Mouse (Mus musculus) lung, embryonic 14.5 days (tissue): ENCODE results near the gene Smarcd2. TPM values are rescaled to one million over a fixed set of nuclear protein-coding genes. Genes with fewer than 3 reads are reported as not detected.
"Not testable (repeated sequence)": the region's sequence is repeated elsewhere in the genome, so short reads cannot be mapped to it uniquely, and the experiment has no call there.

Experiments
- ATAC-seq: fragments of 200-750 bp; cut with Nextera tagmentation; 2 replicates; pipeline ENCODE4 v1.8.0; 2017; ENCODE audit warnings: mild to moderate bottlenecking, moderate TSS enrichment, moderate library complexity; ENCODE audit not compliant: insufficient read depth
- DNase-seq: peaks from one replicate; pipeline ENCODE4 v3.0.0-alpha.2; 2015
- H3K27ac ChIP-seq: fragments of 300-500 bp; sonication (generic); 2 replicates; pipeline ENCODE4 v1.5.1; 2014; ENCODE audit warnings: low read depth, mild to moderate bottlenecking, moderate library complexity
- H3K27me3 ChIP-seq: fragments of 300-500 bp; sonication (generic); 2 replicates; pipeline ENCODE4 v1.6.1; 2014; ENCODE audit warnings: low read length, control low read depth; ENCODE audit not compliant: insufficient read depth
- H3K36me3 ChIP-seq: fragments of 300-500 bp; sonication (generic); 2 replicates; pipeline ENCODE4 v1.6.1; 2014; ENCODE audit warnings: control low read depth; ENCODE audit not compliant: insufficient read depth
- H3K4me1 ChIP-seq: fragments of 300-500 bp; sonication (generic); 2 replicates; pipeline ENCODE4 v1.6.1; 2014; ENCODE audit warnings: antibody characterized with exemption, control low read depth; ENCODE audit not compliant: insufficient read depth
- H3K4me2 ChIP-seq: fragments of 300-500 bp; sonication (generic); 2 replicates; pipeline ENCODE4 v1.6.1; 2014; ENCODE audit warnings: mild to moderate bottlenecking
- H3K4me3 ChIP-seq: fragments of 300-500 bp; sonication (generic); 2 replicates; pipeline ENCODE4 v1.5.1; 2014; ENCODE audit warnings: low read depth, low read length
- H3K9ac ChIP-seq: fragments of 300-500 bp; sonication (generic); 2 replicates; pipeline ENCODE4 v1.6.1; 2014
- H3K9me3 ChIP-seq: fragments of 300-500 bp; sonication (generic); 2 replicates; pipeline ENCODE4 v1.6.1; 2016; ENCODE audit warnings: low read depth, low read length, control low read depth
- CTCF ChIP-seq: IDR thresholded peaks from 2 replicates; pipeline ENCODE4 v1.5.1; 2016; ENCODE audit warnings: antibody characterized with exemption, low read depth
- WGBS: fragments of 180-500 bp; shearing (Covaris S2); extraction: QIAGEN DNeasy Blood & Tissue Kit; methylation state at CpG from one replicate; pipeline ENCODE4 v1.1.7; 2014; 5-methylcytosine and 5-hydroxymethylcytosine counted together
- polyA plus RNA-seq: library from polyadenylated mRNA; unstranded; fragments of >200 nt; fragmentation: Nextera tagmentation; extraction: Ambion mirVana; gene quantifications from 2 replicates; pipeline ENCODE4 v1.2.1, GENCODE M21; 2014

Gene Smarcd2
- polyA plus RNA-seq, 1 experiment from 2014 or later = 91.0 TPM

DNA sequence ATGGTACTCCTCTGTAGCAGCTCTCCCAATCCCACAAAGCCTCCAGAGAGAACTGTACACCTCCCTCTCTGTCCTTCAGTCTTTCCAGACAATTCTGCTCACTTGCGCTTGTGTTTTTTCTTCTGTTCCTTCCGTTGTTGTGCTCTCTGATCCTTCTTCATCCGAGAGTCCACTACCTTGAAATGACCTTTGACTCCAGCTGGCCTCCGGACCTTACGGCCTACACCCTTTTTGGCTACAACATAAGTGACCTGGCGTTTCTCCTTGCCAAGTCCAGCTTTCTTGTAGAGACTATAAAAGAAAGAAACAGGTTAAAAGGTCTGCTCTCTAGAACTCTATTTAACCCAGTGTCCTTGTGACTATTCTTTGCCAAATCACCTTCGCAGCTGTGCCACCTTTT lies 23.4 kb downstream of the Smarcd2 start:
- ATAC-seq (no peak), DNase-seq (no peak)
- Histone ChIP-seq H3K4me3 (no peak overlapping the region), H3K27me3 (no peaks in the 10 kb centered on the region), H3K36me3 (peaks cover 96% of the 10 kb centered on the region), H3K9ac (no peak overlapping the region), H3K4me2 (no peak overlapping the region), H3K27ac (no peak overlapping the region), H3K9me3 (peaks cover 5% of the 10 kb centered on the region; the same call in 1 of the 2 replicates), H3K4me1 (no peaks in the 10 kb centered on the region)
- 81% methylated on average over 7 of the region's 7 CpGs for WGBS
- TF ChIP-seq CTCF = no peak

DNA sequence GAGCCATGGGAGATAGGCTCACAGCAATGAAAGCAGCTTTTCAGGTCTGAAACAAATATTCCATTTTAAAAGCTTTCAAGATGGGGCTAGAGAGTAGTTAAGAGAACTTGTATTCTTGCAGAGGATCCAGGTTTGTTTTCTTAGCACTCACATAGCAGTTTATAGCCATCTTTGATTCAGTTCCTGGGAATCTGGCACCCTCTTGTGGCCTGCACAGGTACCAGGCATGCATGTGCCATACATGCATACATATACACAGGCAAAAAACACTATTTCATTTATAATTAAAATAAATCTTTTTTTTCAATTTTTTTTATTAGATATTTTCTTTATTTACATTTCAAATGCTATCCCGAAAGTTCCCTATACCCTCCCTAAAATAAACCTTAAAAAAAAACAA lies 25.9 kb downstream of the Smarcd2 start:
- ATAC-seq = no peak
- peak; percentile 42 for TF ChIP-seq CTCF
- no peaks in the 10 kb centered on the region for H3K4me1 ChIP-seq
- no peak overlapping the region for H3K4me3 ChIP-seq
- DNase-seq = peak; percentile 44
- no peak overlapping the region for H3K27ac ChIP-seq
- H3K9me3 ChIP-seq = peaks cover 5% of the 10 kb centered on the region; the same call in 1 of the 2 replicates
- no peak overlapping the region for H3K9ac ChIP-seq
- H3K27me3 ChIP-seq = no peaks in the 10 kb centered on the region
- whole genome bisulfite sequencing = 83% methylated on average over 1 of the region's 1 CpGs
- peaks cover 99% of the 10 kb centered on the region for H3K36me3 ChIP-seq
- H3K4me2 ChIP-seq = no peak overlapping the region

DNA sequence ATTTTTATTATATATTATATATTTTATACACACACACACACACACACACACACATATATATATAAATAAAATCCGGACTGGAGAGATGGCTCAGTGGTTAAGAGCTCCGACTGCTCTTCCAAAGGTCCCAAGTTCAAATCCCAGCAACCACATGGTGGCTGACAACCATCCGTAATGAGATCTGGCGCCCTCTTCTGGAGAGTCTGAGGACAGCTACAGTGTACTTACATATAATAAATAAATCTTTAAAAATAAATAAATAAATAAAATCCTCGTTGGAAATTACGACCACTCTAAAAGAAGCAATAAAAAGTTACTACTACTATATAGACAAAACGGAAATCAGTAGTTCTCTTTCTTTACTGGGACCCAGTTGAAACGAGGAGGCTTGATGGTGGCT lies 38.8 kb downstream of the Smarcd2 start:
- H3K4me3 ChIP-seq, H3K27me3 ChIP-seq, H3K4me1 ChIP-seq, DNase-seq, ATAC-seq, H3K4me2 ChIP-seq, H3K9ac ChIP-seq, H3K9me3 ChIP-seq, H3K27ac ChIP-seq: not testable (repeated sequence)
- 73% methylated on average over 8 of the region's 8 CpGs for WGBS
- peaks cover 81% of the 10 kb centered on the region for H3K36me3 ChIP-seq
- TF ChIP-seq CTCF = 0 out of 2 replicates have a peak, but pooled peaks have one; percentile 17

DNA sequence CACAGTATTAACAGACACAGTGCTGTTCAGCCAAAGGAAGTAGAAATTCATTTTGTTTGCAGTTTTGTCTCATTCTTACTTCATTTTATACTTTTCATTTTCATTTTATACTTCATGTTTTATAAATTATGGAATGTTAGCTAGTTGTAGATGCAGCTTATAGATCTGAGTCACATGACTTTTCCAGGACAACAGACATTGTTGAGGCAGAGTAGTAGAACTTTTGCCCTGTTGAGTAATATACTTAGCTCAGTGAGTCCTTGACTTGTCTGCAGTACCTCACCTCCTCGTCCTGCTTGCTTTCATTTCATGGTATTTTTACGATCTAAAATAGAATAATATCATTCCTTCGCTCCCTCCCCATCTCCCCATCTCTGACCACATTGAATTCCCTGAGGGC lies 52.2 kb downstream of the Smarcd2 start:
- Histone ChIP-seq H3K4me1 (peaks cover 9% of the 10 kb centered on the region), H3K9me3 (no peaks in the 10 kb centered on the region), H3K9ac (no peak overlapping the region), H3K36me3 (peaks cover 21% of the 10 kb centered on the region), H3K27ac (no peak overlapping the region), H3K27me3 (no peaks in the 10 kb centered on the region), H3K4me3 (no peak overlapping the region), H3K4me2 (no peak overlapping the region)
- WGBS = 86% methylated on average over 3 of the region's 3 CpGs
- DNase-seq (no peak), ATAC-seq (no peak)
- TF ChIP-seq CTCF = no peak

DNA sequence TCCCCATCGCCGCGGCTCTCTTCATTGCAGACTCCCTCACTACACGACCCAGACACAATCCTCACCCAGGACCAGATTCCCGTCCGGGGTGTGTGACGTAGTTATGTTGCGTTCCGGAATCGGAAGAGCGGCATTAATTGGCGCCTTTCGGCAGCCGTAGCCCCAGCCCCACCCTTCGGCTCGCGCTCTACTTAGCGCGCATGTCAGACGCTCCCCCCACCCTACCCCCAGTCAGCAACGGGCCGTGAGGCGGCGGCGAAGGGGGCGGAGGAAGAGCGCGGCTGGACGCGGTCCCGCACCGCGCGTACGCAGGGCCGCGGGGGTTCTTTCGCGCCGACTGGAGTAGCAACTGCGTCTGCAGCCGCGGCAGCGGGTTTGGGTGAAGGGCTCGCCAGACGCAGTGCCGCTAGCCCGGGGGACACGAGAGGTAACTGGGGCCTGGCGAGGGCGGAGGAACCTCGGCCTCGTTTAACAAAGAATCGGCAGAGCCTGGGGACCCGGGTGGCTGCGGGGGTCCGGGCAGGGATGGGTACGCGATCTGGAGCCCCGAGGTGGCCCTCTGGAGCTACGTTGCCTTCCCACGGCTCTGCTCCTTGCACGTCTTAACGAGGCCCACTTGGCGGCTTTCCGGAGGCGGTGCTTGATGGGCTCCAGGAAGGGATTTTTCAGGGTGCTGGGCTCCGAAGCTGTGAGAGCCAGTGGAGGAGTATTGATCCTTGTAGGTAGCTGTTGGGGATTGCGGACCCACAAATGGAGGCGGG lies 55.9 kb downstream of the Smarcd2 start, which contains the start of gene Ddx42:
TSS of gene Ddx42 (plus strand) at position 197 of the 761 bp plus-strand sequence.
- peak; percentile 94 for ATAC-seq
- Histone ChIP-seq H3K9me3 (no peaks in the 10 kb centered on the region), H3K36me3 (peaks cover 15% of the 10 kb centered on the region), H3K27me3 (no peaks in the 10 kb centered on the region), H3K4me3 (peak within 1 kb of the TSS; percentile 93), H3K4me2 (peak within 1 kb of the TSS; percentile 89), H3K4me1 (peaks cover 19% of the 10 kb centered on the region), H3K27ac (peak within 1 kb of the TSS; percentile 98), H3K9ac (peak within 1 kb of the TSS; percentile 95)
- peak; percentile 99 for DNase-seq
- TF ChIP-seq CTCF = no peak
- under 1% methylated on average over 70 of the region's 70 CpGs for WGBS

DNA sequence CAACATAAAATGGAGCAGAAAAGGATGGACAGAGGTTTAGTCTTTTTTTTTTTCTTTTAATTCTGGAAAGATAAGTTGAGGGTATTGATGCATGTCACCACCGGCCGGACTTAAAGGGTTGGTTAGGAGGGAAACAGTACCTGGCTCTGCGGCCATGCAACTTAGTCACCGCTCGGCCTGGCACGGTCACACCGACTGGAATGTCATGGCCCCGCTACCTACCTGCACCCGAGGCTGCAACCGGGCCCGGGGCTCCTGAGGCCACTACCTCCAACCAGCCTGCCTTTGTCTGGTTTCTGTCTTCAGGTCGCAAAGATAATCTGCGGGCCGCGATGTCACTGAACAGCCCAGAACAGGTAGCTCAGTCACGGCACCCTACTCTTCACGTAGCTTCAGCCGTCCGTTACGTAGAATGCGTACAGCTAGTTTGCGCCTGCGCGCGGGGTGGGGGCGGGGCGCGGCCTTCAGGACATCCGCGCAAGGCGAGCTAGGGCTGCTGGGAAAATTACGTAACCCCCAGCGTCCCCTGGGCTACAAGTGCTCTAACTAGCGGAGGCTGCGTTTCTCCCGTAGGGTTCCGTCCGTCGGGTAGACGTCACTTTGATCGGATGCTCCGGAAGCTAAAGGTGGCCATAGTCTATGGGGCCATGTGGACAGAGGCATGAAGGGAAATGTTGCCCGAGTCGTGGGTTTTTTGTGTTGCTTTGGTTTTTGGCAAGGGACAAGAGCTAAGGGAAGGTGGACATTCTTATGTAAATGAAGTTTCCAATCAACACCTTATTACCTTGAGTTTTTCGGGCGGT lies 56.6 kb downstream of the Smarcd2 start, which contains the start of gene Ccdc47:
TSS of gene Ccdc47 (minus strand) at position 418 of the 803 bp plus-strand sequence.
- DNase-seq (peak; percentile 99), ATAC-seq (peak; percentile 98)
- Histone ChIP-seq H3K4me3 (peak within 1 kb of the TSS; percentile 93), H3K36me3 (peaks cover 23% of the 10 kb centered on the region), H3K9me3 (no peaks in the 10 kb centered on the region), H3K4me1 (peaks cover 19% of the 10 kb centered on the region), H3K27me3 (no peaks in the 10 kb centered on the region), H3K9ac (peak within 1 kb of the TSS; percentile 95), H3K4me2 (peak within 1 kb of the TSS; percentile 89), H3K27ac (peak within 1 kb of the TSS; percentile 98)
- WGBS = under 1% methylated on average over 46 of the region's 46 CpGs
- TF ChIP-seq CTCF = no peak

DNA sequence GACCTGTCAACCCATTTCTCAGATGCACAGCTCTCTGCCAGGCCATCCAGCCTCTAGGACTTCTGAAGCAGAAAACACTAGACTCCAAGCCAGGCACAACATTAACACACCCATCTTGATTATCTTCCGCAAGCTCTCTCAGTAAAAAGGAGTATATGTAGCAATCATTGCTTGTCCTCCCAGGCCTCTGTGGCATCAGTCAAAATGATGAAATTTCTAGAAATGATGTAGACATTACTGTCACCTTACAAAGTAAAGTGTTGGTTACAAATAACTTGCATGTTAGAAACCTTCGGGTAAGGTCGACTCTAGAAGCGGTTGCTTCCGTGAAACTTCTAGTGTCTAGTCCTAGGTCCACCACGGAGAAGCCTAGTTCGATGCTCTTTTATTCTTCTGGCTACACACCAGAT lies 57.3 kb downstream of the Smarcd2 start:
- no peaks in the 10 kb centered on the region for H3K9me3 ChIP-seq
- peak overlapping the region; percentile 98; the same call in 1 of the 2 replicates for H3K27ac ChIP-seq
- DNase-seq (peak; percentile 12), ATAC-seq (no peak)
- H3K4me1 ChIP-seq = peaks cover 19% of the 10 kb centered on the region
- TF ChIP-seq CTCF = no peak
- peak overlapping the region; percentile 89 for H3K4me2 ChIP-seq
- H3K27me3 ChIP-seq = no peaks in the 10 kb centered on the region
- peak overlapping the region; percentile 95 for H3K9ac ChIP-seq
- 16% methylated on average over 7 of the region's 7 CpGs for WGBS
- H3K36me3 ChIP-seq = peaks cover 29% of the 10 kb centered on the region
- H3K4me3 ChIP-seq = peak overlapping the region; percentile 93
